Mouse (Mus musculus): ENCODE data around the gene Kremen2. TPM values are rescaled to one million over a fixed set of nuclear protein-coding genes. Genes with fewer than 3 reads are reported as not detected.
A peak's percentile ranks its signal among the peaks of the same experiment; 100 is the strongest.

Kremen2 gene
- polyA plus RNA-seq, 1 experiment from 2014 or later: 2.6 TPM

DNA sequence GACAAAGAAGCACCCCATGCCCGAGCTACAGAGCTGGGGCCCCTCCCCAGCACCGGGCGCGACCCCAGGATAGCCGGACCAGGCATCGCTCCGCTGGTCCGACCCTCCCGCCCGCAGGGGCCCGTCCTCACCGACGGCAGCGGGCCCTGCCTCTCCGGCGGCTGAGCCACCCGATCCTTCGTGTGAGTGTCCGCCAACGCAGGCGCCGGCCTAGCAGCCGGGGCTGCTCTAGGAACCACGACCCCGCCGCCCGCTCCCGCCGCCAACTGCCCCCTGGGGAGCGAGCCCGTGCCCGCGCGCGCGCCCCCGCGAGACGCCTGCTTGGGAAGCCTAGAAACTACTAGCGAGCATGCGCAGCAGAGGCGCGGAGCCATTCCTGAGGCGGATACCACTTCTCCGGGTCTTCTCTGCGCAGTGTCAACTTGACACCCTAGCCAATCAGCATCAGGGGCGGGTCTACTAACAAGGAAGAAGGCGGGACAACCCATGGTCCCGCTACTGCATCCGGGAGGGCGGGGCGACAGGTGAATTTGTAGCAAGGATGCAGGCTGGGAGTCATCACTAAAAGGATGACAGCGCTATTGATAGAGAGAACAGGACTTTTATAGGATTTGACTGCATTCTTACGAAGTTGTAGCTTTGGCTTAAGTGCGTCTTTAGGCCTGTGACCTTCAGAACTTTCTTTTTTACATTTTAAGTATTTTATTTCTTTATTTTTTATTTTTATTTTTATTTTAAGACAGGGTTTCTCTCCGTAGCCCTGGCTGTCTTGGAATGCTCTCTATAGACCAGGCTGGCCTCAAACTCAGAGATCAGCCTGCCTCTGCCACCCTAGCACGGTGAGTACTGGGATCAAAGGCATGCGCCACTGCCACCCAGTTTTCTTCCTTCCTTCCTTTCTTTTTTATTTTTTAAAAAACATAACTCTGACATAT is 25.9 kb upstream of the Kremen2 start, which contains the start of gene Flywch1:
Gene Flywch1, minus strand, starts transcription at position 319 of the 935 bp plus-strand sequence.
- DNase-seq (ENCODE audit: low spot score): peak; percentile 99
- Histone ChIP-seq H3K27me3 (ENCODE audit: control insufficient read depth, insufficient read depth, low read length) (no peaks in the 10 kb centered on the region), H3K27ac (ENCODE audit: low read depth, low read length) (peak within 1 kb of the TSS; percentile 72), H3K9ac (ENCODE audit: low read length) (peak within 1 kb of the TSS; percentile 91), H3K9me3 (ENCODE audit: control insufficient read depth, low read length) (no peaks in the 10 kb centered on the region), H3K4me3 (ENCODE audit: low read depth, low read length) (peak within 1 kb of the TSS; percentile 80), H3K4me1 (replicated peaks; ENCODE audit: control insufficient read depth, insufficient read depth, low read length) (peaks cover 4% of the 10 kb centered on the region; the same call in 1 of the 2 replicates), H3K4me2 (ENCODE audit: low read depth, low read length, severe bottlenecking) (peak within 1 kb of the TSS; percentile 63), H3K36me3 (ENCODE audit: control insufficient read depth, insufficient read depth, low read length) (no peaks in the 10 kb centered on the region)
- 4% methylated on average over 45 of the region's 58 CpGs for WGBS
- ATAC-seq (replicated peaks; ENCODE audit: low FRiP score): peak; percentile 98

DNA sequence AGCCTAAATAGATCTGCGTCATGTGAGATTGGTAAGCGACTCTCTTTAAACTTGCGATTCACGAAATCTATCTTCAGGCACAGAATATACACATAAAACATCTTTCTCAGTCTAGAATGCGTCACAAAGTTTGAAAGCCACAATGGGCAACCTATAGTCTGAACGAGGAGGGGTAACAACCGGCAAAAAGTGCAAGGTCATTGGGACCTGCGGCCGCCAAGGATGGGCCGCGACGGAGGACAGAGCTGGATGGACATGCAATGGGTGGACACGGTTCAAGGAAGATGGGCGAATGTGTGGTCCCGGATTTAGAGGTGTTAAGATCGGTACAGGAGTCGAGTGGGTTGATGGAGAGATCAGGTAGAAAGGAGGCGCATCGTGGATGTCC is 25.3 kb upstream of the Kremen2 start:
- Histone ChIP-seq H3K4me1 (replicated peaks; ENCODE audit: control insufficient read depth, insufficient read depth, low read length) (peaks cover 4% of the 10 kb centered on the region; the same call in 1 of the 2 replicates), H3K27me3 (ENCODE audit: control insufficient read depth, insufficient read depth, low read length) (no peaks in the 10 kb centered on the region), H3K4me3 (ENCODE audit: low read depth, low read length) (peak overlapping the region; percentile 80), H3K36me3 (ENCODE audit: control insufficient read depth, insufficient read depth, low read length) (no peaks in the 10 kb centered on the region), H3K27ac (ENCODE audit: low read depth, low read length) (peak overlapping the region; percentile 72), H3K4me2 (ENCODE audit: low read depth, low read length, severe bottlenecking) (peak overlapping the region; percentile 63), H3K9ac (ENCODE audit: low read length) (peak overlapping the region; percentile 91), H3K9me3 (ENCODE audit: control insufficient read depth, low read length) (no peaks in the 10 kb centered on the region)
- ATAC-seq (replicated peaks; ENCODE audit: low FRiP score) (no peak), DNase-seq (ENCODE audit: low spot score) (no peak)
- WGBS: under 1% methylated on average over 19 of the region's 19 CpGs

DNA sequence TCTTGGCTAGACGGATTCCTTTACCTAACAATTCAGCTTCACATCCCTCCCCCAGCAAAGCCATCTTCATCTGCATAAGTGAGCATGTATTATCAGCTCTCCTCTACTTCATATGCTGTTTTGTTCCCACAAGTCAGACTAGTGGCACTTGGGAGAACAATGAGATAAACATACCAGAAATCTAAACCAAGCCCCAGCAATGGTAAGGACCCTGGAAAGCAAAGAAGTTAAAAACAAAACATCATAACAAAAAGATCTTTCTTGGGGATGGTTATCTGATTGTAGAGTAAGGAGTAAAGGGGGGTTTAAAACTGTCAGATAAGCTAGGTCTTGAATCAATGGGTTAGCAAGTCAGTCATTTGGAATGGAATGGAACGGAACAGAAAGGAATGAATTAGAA is 24.9 kb upstream of the Kremen2 start:
- ATAC-seq (replicated peaks; ENCODE audit: low FRiP score): no peak

DNA sequence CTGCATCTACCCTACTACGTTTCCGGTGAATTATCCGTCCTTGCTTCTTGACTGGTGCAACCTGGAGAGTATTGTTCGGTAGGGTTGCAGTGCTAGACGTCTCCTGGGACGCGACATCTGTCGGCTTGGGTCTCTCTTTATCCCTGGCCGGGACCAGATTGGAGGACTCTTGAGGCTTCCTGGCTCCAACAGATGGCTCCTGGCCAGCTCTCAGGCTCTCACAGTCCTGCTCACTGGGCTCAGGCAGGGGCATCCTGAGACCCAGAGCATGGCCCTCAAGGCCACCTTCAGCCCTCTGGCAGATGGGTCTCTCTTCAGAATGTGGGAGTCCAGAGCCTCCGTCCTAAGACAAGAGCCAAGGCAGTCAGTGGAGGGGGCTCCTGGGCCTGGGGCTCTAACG is 17.3 kb upstream of the Kremen2 start:
- 88% methylated on average over 11 of the region's 11 CpGs for WGBS

More for the DNA sequence above, 24.9 kb upstream of the Kremen2 start:
- Histone ChIP-seq H3K9ac (ENCODE audit: low read length) (peak overlapping the region; percentile 91), H3K9me3 (ENCODE audit: control insufficient read depth, low read length) (no peaks in the 10 kb centered on the region), H3K36me3 (ENCODE audit: control insufficient read depth, insufficient read depth, low read length) (no peaks in the 10 kb centered on the region), H3K4me3 (ENCODE audit: low read depth, low read length) (peak overlapping the region; percentile 80), H3K27me3 (ENCODE audit: control insufficient read depth, insufficient read depth, low read length) (no peaks in the 10 kb centered on the region), H3K4me1 (replicated peaks; ENCODE audit: control insufficient read depth, insufficient read depth, low read length) (peaks cover 4% of the 10 kb centered on the region; the same call in 1 of the 2 replicates), H3K4me2 (ENCODE audit: low read depth, low read length, severe bottlenecking) (peak overlapping the region; percentile 63), H3K27ac (ENCODE audit: low read depth, low read length) (peak overlapping the region; percentile 72; the same call in 1 of the 2 replicates)
- DNase-seq (ENCODE audit: low spot score): no peak
- 9% methylated on average over 2 of the region's 2 CpGs for WGBS

DNA sequence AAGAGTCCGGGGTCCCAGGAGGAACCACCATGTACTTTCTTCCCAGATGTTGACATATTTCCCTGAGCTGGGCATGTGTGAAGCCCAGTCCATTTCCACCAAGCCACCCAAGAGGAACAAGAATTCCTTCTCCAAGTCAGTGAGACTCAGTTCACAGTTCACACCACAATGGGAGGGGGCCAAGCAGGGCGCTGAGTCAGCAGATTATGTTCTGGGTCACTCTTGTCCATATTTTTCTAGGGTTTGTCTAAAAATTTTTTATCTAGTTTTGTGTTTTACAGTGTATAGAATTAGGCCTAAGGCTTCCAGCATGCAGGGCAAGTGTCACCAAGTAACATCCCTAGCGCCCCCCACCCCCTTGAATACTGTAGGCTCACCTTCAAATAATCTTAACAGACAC is 15.5 kb upstream of the Kremen2 start:
- Histone ChIP-seq H3K27ac (ENCODE audit: low read depth, low read length) (no peak overlapping the region), H3K4me3 (ENCODE audit: low read depth, low read length) (no peak overlapping the region), H3K9me3 (ENCODE audit: control insufficient read depth, low read length) (no peaks in the 10 kb centered on the region), H3K9ac (ENCODE audit: low read length) (no peak overlapping the region), H3K27me3 (ENCODE audit: control insufficient read depth, insufficient read depth, low read length) (no peaks in the 10 kb centered on the region), H3K36me3 (ENCODE audit: control insufficient read depth, insufficient read depth, low read length) (peaks cover 25% of the 10 kb centered on the region), H3K4me2 (ENCODE audit: low read depth, low read length, severe bottlenecking) (no peak overlapping the region), H3K4me1 (replicated peaks; ENCODE audit: control insufficient read depth, insufficient read depth, low read length) (no peaks in the 10 kb centered on the region)
- 90% methylated on average over 3 of the region's 3 CpGs for WGBS
- DNase-seq (ENCODE audit: low spot score): no peak
- no peak for ATAC-seq (replicated peaks; ENCODE audit: low FRiP score)

More for the DNA sequence above, 17.3 kb upstream of the Kremen2 start:
- Histone ChIP-seq H3K9me3 (ENCODE audit: control insufficient read depth, low read length) (no peaks in the 10 kb centered on the region), H3K36me3 (ENCODE audit: control insufficient read depth, insufficient read depth, low read length) (peaks cover 21% of the 10 kb centered on the region), H3K4me2 (ENCODE audit: low read depth, low read length, severe bottlenecking) (no peak overlapping the region), H3K9ac (ENCODE audit: low read length) (no peak overlapping the region), H3K27me3 (ENCODE audit: control insufficient read depth, insufficient read depth, low read length) (no peaks in the 10 kb centered on the region), H3K4me3 (ENCODE audit: low read depth, low read length) (no peak overlapping the region), H3K4me1 (replicated peaks; ENCODE audit: control insufficient read depth, insufficient read depth, low read length) (no peaks in the 10 kb centered on the region), H3K27ac (ENCODE audit: low read depth, low read length) (no peak overlapping the region)
- ATAC-seq (replicated peaks; ENCODE audit: low FRiP score) (no peak), DNase-seq (ENCODE audit: low spot score) (no peak)

DNA sequence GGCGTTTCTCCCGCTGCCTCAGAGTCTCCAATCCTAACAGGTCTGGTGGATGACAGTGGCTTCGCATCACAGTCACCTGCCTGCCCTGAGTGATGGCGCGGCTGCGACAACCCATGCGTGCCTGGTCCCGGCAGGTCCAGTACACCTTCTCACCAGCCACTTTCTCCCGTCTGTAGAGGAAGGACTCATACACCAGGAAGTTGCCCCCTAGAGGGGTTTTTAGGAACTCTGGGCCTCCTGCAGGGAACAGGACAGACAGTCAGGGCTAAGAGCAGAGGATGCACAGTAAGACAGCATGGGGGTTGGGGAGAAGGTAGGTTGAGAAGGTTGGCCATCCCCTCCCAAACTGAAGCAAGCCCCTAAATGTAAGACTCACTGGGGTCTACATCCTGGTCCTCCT is 14.6 kb upstream of the Kremen2 start:
- H3K27me3 ChIP-seq (ENCODE audit: control insufficient read depth, insufficient read depth, low read length): no peaks in the 10 kb centered on the region
- 90% methylated on average over 9 of the region's 9 CpGs for WGBS
- no peak overlapping the region for H3K4me3 ChIP-seq (ENCODE audit: low read depth, low read length)
- ATAC-seq (replicated peaks; ENCODE audit: low FRiP score): no peak
- H3K36me3 ChIP-seq (ENCODE audit: control insufficient read depth, insufficient read depth, low read length): peaks cover 30% of the 10 kb centered on the region
- DNase-seq (ENCODE audit: low spot score): no peak
- H3K9me3 ChIP-seq (ENCODE audit: control insufficient read depth, low read length): no peaks in the 10 kb centered on the region
- no peak overlapping the region for H3K27ac ChIP-seq (ENCODE audit: low read depth, low read length)
- no peaks in the 10 kb centered on the region for H3K4me1 ChIP-seq (replicated peaks; ENCODE audit: control insufficient read depth, insufficient read depth, low read length)
- H3K4me2 ChIP-seq (ENCODE audit: low read depth, low read length, severe bottlenecking): no peak overlapping the region
- no peak overlapping the region for H3K9ac ChIP-seq (ENCODE audit: low read length)

DNA sequence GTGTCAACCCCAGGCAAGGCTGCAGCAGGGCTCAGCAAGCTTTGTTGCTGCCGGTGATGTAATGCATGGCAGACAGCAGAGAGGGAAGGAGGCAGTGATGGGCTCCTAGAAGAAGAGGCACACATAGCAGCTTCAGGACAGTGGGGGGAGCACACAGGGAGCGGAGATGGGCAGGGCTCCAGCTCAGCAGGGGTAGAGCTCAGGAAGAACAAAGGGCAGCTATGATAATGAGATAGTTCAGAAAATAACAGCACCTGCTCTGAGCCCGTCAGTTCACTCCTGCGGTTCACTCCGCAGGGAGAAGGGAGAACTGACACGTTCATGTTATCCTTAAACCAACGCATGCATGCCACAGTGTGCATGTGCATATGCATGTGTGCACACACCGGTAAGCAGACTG is 13.2 kb upstream of the Kremen2 start:
- Histone ChIP-seq H3K4me3 (ENCODE audit: low read depth, low read length) (no peak overlapping the region), H3K27ac (ENCODE audit: low read depth, low read length) (no peak overlapping the region), H3K9ac (ENCODE audit: low read length) (no peak overlapping the region), H3K4me1 (replicated peaks; ENCODE audit: control insufficient read depth, insufficient read depth, low read length) (no peaks in the 10 kb centered on the region), H3K36me3 (ENCODE audit: control insufficient read depth, insufficient read depth, low read length) (peaks cover 31% of the 10 kb centered on the region), H3K4me2 (ENCODE audit: low read depth, low read length, severe bottlenecking) (no peak overlapping the region), H3K27me3 (ENCODE audit: control insufficient read depth, insufficient read depth, low read length) (no peaks in the 10 kb centered on the region), H3K9me3 (ENCODE audit: control insufficient read depth, low read length) (no peaks in the 10 kb centered on the region)
- DNase-seq (ENCODE audit: low spot score): no peak
- 82% methylated on average over 8 of the region's 8 CpGs for WGBS
- ATAC-seq (replicated peaks; ENCODE audit: low FRiP score): no peak

DNA sequence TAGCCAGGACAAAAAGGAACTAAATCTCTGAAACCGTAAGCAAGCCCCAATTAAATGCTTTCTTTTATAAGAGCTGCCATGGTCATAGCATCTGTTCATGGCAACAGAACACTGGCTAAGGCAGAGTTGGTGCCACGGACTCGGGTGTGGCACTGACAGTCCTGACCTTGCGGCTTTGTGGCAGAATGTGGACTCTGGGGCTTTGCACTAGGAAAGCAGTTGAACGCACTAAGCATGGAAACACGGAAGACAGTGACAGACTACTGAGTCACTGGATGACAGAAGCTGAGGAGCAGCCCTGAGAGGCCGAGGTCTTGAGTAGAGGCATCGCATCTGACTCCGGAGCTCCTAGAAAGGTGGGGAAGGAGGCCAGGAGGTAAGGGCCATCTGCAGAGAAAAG is 11.9 kb upstream of the Kremen2 start:
- Histone ChIP-seq H3K9ac (ENCODE audit: low read length) (no peak overlapping the region), H3K9me3 (ENCODE audit: control insufficient read depth, low read length) (no peaks in the 10 kb centered on the region), H3K27me3 (ENCODE audit: control insufficient read depth, insufficient read depth, low read length) (no peaks in the 10 kb centered on the region), H3K4me1 (replicated peaks; ENCODE audit: control insufficient read depth, insufficient read depth, low read length) (no peaks in the 10 kb centered on the region), H3K36me3 (ENCODE audit: control insufficient read depth, insufficient read depth, low read length) (peaks cover 36% of the 10 kb centered on the region), H3K4me2 (ENCODE audit: low read depth, low read length, severe bottlenecking) (no peak overlapping the region), H3K4me3 (ENCODE audit: low read depth, low read length) (no peak overlapping the region), H3K27ac (ENCODE audit: low read depth, low read length) (no peak overlapping the region)
- no peak for DNase-seq (ENCODE audit: low spot score)
- no peak for ATAC-seq (replicated peaks; ENCODE audit: low FRiP score)
- 95% methylated on average over 9 of the region's 9 CpGs for WGBS
